Mouse (Mus musculus) intestine, embryonic 15.5 days (tissue): ENCODE measurements around the gene Hfe2. TPM values are rescaled to one million over a fixed set of nuclear protein-coding genes. Genes with fewer than 3 reads are reported as not detected.

Experiments
- ATAC-seq: fragments of 200-750 bp; cut with Nextera tagmentation; 2 replicates; pipeline ENCODE4 v1.8.0; 2017; ENCODE audit warnings: moderate TSS enrichment, moderate library complexity
- H3K27ac ChIP-seq: fragments of 300-500 bp; sonication (generic); 2 replicates; pipeline ENCODE4 v1.5.1; 2015; ENCODE audit warnings: mild to moderate bottlenecking, inconsistent platforms
- H3K27me3 ChIP-seq: fragments of 300-500 bp; sonication (generic); replicated peaks from 2 replicates; pipeline ENCODE4 v1.6.1; 2015; ENCODE audit warnings: inconsistent platforms
- H3K36me3 ChIP-seq: fragments of 300-500 bp; sonication (generic); 2 replicates; pipeline ENCODE4 v1.6.1; 2015; ENCODE audit warnings: inconsistent platforms
- H3K4me1 ChIP-seq: fragments of 300-500 bp; sonication (generic); replicated peaks from 2 replicates; pipeline ENCODE4 v1.6.1; 2015; ENCODE audit warnings: inconsistent platforms
- H3K4me2 ChIP-seq: fragments of 300-500 bp; sonication (generic); replicated peaks from 2 replicates; pipeline ENCODE4 v1.6.1; 2015; ENCODE audit warnings: mild to moderate bottlenecking, inconsistent platforms
- H3K4me3 ChIP-seq: fragments of 300-500 bp; sonication (generic); replicated peaks from 2 replicates; pipeline ENCODE4 v1.5.1; 2015; ENCODE audit warnings: inconsistent platforms
- H3K9ac ChIP-seq: fragments of 300-500 bp; sonication (generic); 2 replicates; pipeline ENCODE4 v1.6.1; 2015; ENCODE audit warnings: inconsistent platforms
- H3K9me3 ChIP-seq: fragments of 300-500 bp; sonication (generic); 2 replicates; pipeline ENCODE4 v1.6.1; 2016; ENCODE audit warnings: inconsistent platforms
- WGBS: fragments of 180-500 bp; shearing (Covaris S2); methylation state at CpG from one replicate; pipeline ENCODE4 v1.1.7; 2015; 5-methylcytosine and 5-hydroxymethylcytosine counted together
- polyA plus RNA-seq: library from polyadenylated mRNA; unstranded; fragments of >200 nt; fragmentation: Nextera tagmentation; extraction: Ambion mirVana; gene quantifications from 2 replicates; pipeline ENCODE4 v1.2.1, GENCODE M21; 2015

The Hfe2 gene
- polyA plus RNA-seq, 1 experiment from 2014 or later = 0.29 TPM

GRCm38 (mm10) chr3:96576005-96576658 lies 51.2 kb downstream of the Hfe2 start:
- Histone ChIP-seq H3K36me3 (no peaks in the 10 kb centered on the region), H3K9ac (no peak overlapping the region), H3K27me3 (no peaks in the 10 kb centered on the region), H3K4me1 (peaks cover 26% of the 10 kb centered on the region), H3K27ac (peak overlapping the region; percentile 93), H3K4me2 (peak overlapping the region; percentile 52), H3K4me3 (0 out of 2 replicates have a peak overlapping the region, but pooled peaks have one; percentile 9), H3K9me3 (no peaks in the 10 kb centered on the region)
- 25% methylated on average over 14 of the region's 14 CpGs for WGBS
- peak; percentile 68 for ATAC-seq

GRCm38 (mm10) chr3:96576690-96577541 lies 51.9 kb downstream of the Hfe2 start, which contains the start of gene Gm16253:
Gene Gm16253, plus strand, starts transcription at chr3:96576984.
- no peak within 1 kb of the TSS for H3K9ac ChIP-seq

GRCm38 (mm10) chr3:96577566-96577965 lies 52.6 kb downstream of the Hfe2 start:
- no peaks in the 10 kb centered on the region for H3K27me3 ChIP-seq
- H3K36me3 ChIP-seq = no peaks in the 10 kb centered on the region
- H3K9ac ChIP-seq = no peak overlapping the region
- no peaks in the 10 kb centered on the region for H3K9me3 ChIP-seq
- peaks cover 26% of the 10 kb centered on the region for H3K4me1 ChIP-seq
- WGBS = 67% methylated on average over 4 of the region's 4 CpGs
- peak overlapping the region; percentile 52; the same call in 1 of the 2 replicates for H3K4me2 ChIP-seq
- H3K27ac ChIP-seq = peak overlapping the region; percentile 93
- H3K4me3 ChIP-seq = no peak overlapping the region
- no peak for ATAC-seq

More at GRCm38 (mm10) chr3:96576690-96577541, 51.9 kb downstream of the Hfe2 start, which contains the start of gene Gm16253:
- Histone ChIP-seq H3K4me2 (peak within 1 kb of the TSS; percentile 52), H3K27ac (peak within 1 kb of the TSS; percentile 93), H3K27me3 (no peaks in the 10 kb centered on the region), H3K4me1 (peaks cover 26% of the 10 kb centered on the region), H3K4me3 (peak within 1 kb of the TSS; percentile 9; the same call in 1 of the 2 replicates), H3K36me3 (no peaks in the 10 kb centered on the region), H3K9me3 (no peaks in the 10 kb centered on the region)
- 11% methylated on average over 17 of the region's 17 CpGs for WGBS
- peak; percentile 88 for ATAC-seq

Other genes starting within 250 kb of the Hfe2 start
- 2.3 and 3.0 TPM in 2 replicates for gene Fcgr1, start 231.2 kb upstream of the Hfe2 start, polyA plus RNA-seq
- gene BC107364, start 72.9 kb upstream of the Hfe2 start, polyA plus RNA-seq = 0.14 and 0.20 TPM in 2 replicates
- gene Txnip, start 32.8 kb downstream of the Hfe2 start, polyA plus RNA-seq = 136 and 146 TPM in 2 replicates
- 0.67 and 1.5 TPM in 2 replicates for gene Gm16253, start 51.8 kb downstream of the Hfe2 start, polyA plus RNA-seq
- gene Polr3gl, start 69.0 kb downstream of the Hfe2 start, polyA plus RNA-seq = 26.5 and 31.3 TPM in 2 replicates
- gene Ankrd34a, start 71.5 kb downstream of the Hfe2 start, polyA plus RNA-seq = 1.9 and 2.3 TPM in 2 replicates
- 4.8 and 5.7 TPM in 2 replicates for gene Lix1l, start 76.0 kb downstream of the Hfe2 start, polyA plus RNA-seq
- gene Rbm8a, start 104.8 kb downstream of the Hfe2 start, polyA plus RNA-seq = 113 and 118 TPM in 2 replicates
- 42.2 TPM in 2 replicates for gene Pex11b, start 110.2 kb downstream of the Hfe2 start, polyA plus RNA-seq
- 0.08 TPM in 1 of 2 replicates, not detected in the other for gene Gm42957, start 110.3 kb downstream of the Hfe2 start, polyA plus RNA-seq
- gene Itga10, start 120.4 kb downstream of the Hfe2 start, polyA plus RNA-seq = 0.43 and 0.49 TPM in 2 replicates
- gene Ankrd35, start 145.0 kb downstream of the Hfe2 start, polyA plus RNA-seq = 0.48 and 0.49 TPM in 2 replicates
- 37.1 and 37.2 TPM in 2 replicates for gene Pias3, start 171.2 kb downstream of the Hfe2 start, polyA plus RNA-seq
- gene Nudt17, start 183.4 kb downstream of the Hfe2 start, polyA plus RNA-seq = 5.7 and 5.9 TPM in 2 replicates
- gene Polr3c, start 202.5 kb downstream of the Hfe2 start, polyA plus RNA-seq = 36.5 and 39.3 TPM in 2 replicates
- 41.6 and 46.1 TPM in 2 replicates for gene Rnf115, start 202.5 kb downstream of the Hfe2 start, polyA plus RNA-seq